Mouse (Mus musculus) hindbrain, postnatal 0 days (tissue): ENCODE measurements around the gene Sp1. TPM values are rescaled to one million over a fixed set of nuclear protein-coding genes. Genes with fewer than 3 reads are reported as not detected.

ENCODE experiments used
- ATAC-seq: fragments of 200-750 bp; cut with Nextera tagmentation; 2 replicates; pipeline ENCODE4 v1.8.0; 2017; ENCODE audit warnings: mild to moderate bottlenecking, moderate TSS enrichment, moderate library complexity
- DNase-seq: peaks from one replicate; pipeline ENCODE4 v3.0.0-alpha.2; 2015; ENCODE audit warnings: low spot score
- H3K27ac ChIP-seq: fragments of 300-500 bp; sonication (generic); 2 replicates; pipeline ENCODE4 v1.5.1; 2014; ENCODE audit warnings: mild to moderate bottlenecking
- H3K27me3 ChIP-seq: fragments of 300-500 bp; sonication (generic); 2 replicates; pipeline ENCODE4 v1.6.1; 2014; ENCODE audit warnings: low read length, mixed read lengths; ENCODE audit not compliant: insufficient read depth
- H3K36me3 ChIP-seq: fragments of 300-500 bp; sonication (generic); 2 replicates; pipeline ENCODE4 v1.6.1; 2014; ENCODE audit warnings: low read length, mixed read lengths; ENCODE audit not compliant: insufficient read depth
- H3K4me1 ChIP-seq: fragments of 300-500 bp; sonication (generic); 2 replicates; pipeline ENCODE4 v1.6.1; 2014; ENCODE audit warnings: antibody characterized with exemption, low read length, mixed read lengths; ENCODE audit not compliant: insufficient read depth
- H3K4me2 ChIP-seq: fragments of 300-500 bp; sonication (generic); 2 replicates; pipeline ENCODE4 v1.6.1; 2014; ENCODE audit warnings: low read depth, mild to moderate bottlenecking, low read length, moderate library complexity, mixed read lengths
- H3K4me3 ChIP-seq: fragments of 300-500 bp; sonication (generic); 2 replicates; pipeline ENCODE4 v1.5.1; 2014; ENCODE audit warnings: low read length
- H3K9ac ChIP-seq: fragments of 300-500 bp; sonication (generic); replicated peaks from 2 replicates; pipeline ENCODE4 v1.6.1; 2014; ENCODE audit warnings: mild to moderate bottlenecking, low read length, moderate library complexity, mixed read lengths
- H3K9me3 ChIP-seq: fragments of 300-500 bp; sonication (generic); 2 replicates; pipeline ENCODE4 v1.6.1; 2016; ENCODE audit warnings: low read length, mixed read lengths
- CTCF ChIP-seq: IDR thresholded peaks from 2 replicates; pipeline ENCODE4 v1.5.1; 2016; ENCODE audit warnings: antibody characterized with exemption, control low read depth, low read depth
- whole genome bisulfite sequencing: fragments of 180-500 bp; shearing (Covaris S2); extraction: QIAGEN DNeasy Blood & Tissue Kit; methylation state at CpG from one replicate; pipeline ENCODE4 v1.1.7; 2014; 5-methylcytosine and 5-hydroxymethylcytosine counted together
- polyA plus RNA-seq: library from polyadenylated mRNA; unstranded; fragments of >200 nt; fragmentation: Nextera tagmentation; extraction: Ambion mirVana; gene quantifications from 2 replicates; pipeline ENCODE4 v1.2.1, GENCODE M21; 2015
- total RNA-seq: library from RNA; depleted of rRNA; stranded (reverse); fragments of >200 nt; gene quantifications from 2 replicates; pipeline ENCODE4 v1.2.3, GENCODE M21; 2014; rRNA removed

Sp1 gene
- total and polyA plus RNA-seq, 2 experiments from 2014 or later, result 3.0 to 26.0 TPM

DNA sequence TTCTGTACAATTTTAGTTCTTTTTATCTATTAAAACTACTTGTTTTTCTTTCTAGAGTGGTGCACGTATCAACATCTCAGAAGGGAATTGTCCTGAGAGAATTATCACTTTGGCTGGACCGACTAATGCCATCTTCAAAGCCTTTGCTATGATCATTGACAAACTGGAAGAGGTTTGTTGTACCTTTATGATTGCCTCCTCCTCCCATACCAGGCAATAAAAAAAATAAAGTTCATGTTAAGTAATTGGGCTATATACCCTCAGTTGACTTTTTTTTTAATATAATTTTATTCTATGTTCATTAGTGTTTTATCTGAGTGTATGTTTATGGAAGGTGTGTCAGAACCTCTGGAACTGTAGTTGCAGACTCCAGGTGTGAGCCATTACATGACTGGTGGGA is 68.6 kb downstream of the Sp1 start:
- H3K4me3 ChIP-seq, result no peak overlapping the region
- H3K36me3 ChIP-seq, result peaks cover 34% of the 10 kb centered on the region

DNA sequence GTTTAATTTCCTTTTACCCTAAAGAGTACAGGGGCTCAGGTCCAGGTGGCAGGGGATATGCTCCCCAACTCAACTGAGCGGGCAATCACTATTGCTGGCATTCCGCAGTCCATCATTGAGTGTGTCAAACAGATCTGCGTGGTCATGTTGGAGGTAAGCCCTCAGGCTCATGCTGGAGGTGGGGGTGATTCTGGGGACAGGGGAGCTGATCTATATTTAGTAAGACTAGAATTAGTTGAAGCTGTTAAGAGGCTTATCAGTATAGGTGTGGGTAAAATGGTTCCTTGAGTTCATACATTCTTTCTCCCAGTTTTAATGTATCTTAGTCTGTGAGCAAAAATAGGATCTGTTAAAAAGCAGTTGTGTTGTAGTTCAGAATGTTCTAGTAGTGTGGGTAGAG is 77.2 kb downstream of the Sp1 start:
- Histone ChIP-seq H3K4me2 (no peak overlapping the region), H3K4me3 (no peak overlapping the region), H3K27me3 (no peaks in the 10 kb centered on the region), H3K36me3 (peaks cover 43% of the 10 kb centered on the region), H3K4me1 (no peaks in the 10 kb centered on the region), H3K27ac (no peak overlapping the region), H3K9ac (no peak overlapping the region), H3K9me3 (no peaks in the 10 kb centered on the region)
- 93% methylated on average over 3 of the region's 3 CpGs for WGBS
- no peak for ATAC-seq
- TF ChIP-seq CTCF, result no peak
- DNase-seq, result no peak

More for the DNA sequence above, 68.6 kb downstream of the Sp1 start:
- Histone ChIP-seq H3K27me3 (no peaks in the 10 kb centered on the region), H3K27ac (no peak overlapping the region), H3K9me3 (no peaks in the 10 kb centered on the region), H3K4me1 (peaks cover 6% of the 10 kb centered on the region; the same call in 1 of the 2 replicates), H3K4me2 (no peak overlapping the region), H3K9ac (no peak overlapping the region)
- no peak for ATAC-seq
- WGBS, result 83% methylated on average over 2 of the region's 2 CpGs
- no peak for TF ChIP-seq CTCF
- DNase-seq, result no peak

DNA sequence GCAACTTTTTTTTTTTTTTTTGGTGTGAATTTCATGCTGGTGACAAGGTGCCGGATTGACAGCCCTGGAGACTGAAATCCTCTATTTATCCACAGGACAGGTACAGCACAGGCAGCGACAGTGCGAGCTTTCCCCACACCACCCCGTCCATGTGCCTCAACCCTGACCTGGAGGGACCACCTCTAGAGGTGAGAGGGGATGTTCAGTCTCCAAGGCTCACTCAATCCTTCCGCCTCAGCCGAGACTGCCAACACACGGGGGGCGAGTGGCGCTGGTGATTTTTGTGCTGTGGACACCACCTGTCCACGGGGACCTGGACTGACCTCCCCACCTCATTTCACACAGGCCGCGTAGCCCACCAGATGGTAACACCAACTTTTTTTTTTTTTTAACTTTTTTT is 79.9 kb downstream of the Sp1 start:
- TF ChIP-seq CTCF, result no peak
- no peaks in the 10 kb centered on the region for H3K4me1 ChIP-seq
- no peaks in the 10 kb centered on the region for H3K9me3 ChIP-seq
- no peak overlapping the region for H3K27ac ChIP-seq
- no peak for ATAC-seq
- H3K27me3 ChIP-seq, result no peaks in the 10 kb centered on the region
- H3K9ac ChIP-seq, result no peak overlapping the region
- DNase-seq, result no peak
- WGBS, result 88% methylated on average over 12 of the region's 12 CpGs
- no peak overlapping the region for H3K4me2 ChIP-seq
- no peak overlapping the region for H3K4me3 ChIP-seq
- H3K36me3 ChIP-seq, result peaks cover 61% of the 10 kb centered on the region

Other genes starting within 250 kb of the Sp1 start
- 49.5 and 61.0 TPM in 2 replicates for gene Zfp740, start 202.9 kb upstream of the Sp1 start, total RNA-seq
- 33.8 and 37.7 TPM in 2 replicates for gene Zfp740, start 202.9 kb upstream of the Sp1 start, polyA plus RNA-seq
- 56.9 and 67.2 TPM in 2 replicates for gene Csad, start 201.4 kb upstream of the Sp1 start, total RNA-seq
- 41.8 and 43.1 TPM in 2 replicates for gene Csad, start 201.4 kb upstream of the Sp1 start, polyA plus RNA-seq
- gene Itgb7, start 174.2 kb upstream of the Sp1 start, total RNA-seq, result 0.40 and 1.2 TPM in 2 replicates
- 1.3 and 2.1 TPM in 2 replicates for gene Itgb7, start 174.2 kb upstream of the Sp1 start, polyA plus RNA-seq
- 8.8 and 11.4 TPM in 2 replicates for gene Rarg, start 148.6 kb upstream of the Sp1 start, total RNA-seq
- gene Rarg, start 148.6 kb upstream of the Sp1 start, polyA plus RNA-seq, result 3.8 and 4.4 TPM in 2 replicates
- gene Gm9918, start 135.6 kb upstream of the Sp1 start, total RNA-seq, result not detected in 2 replicates
- 0.06 TPM in 1 of 2 replicates, not detected in the other for gene Gm9918, start 135.6 kb upstream of the Sp1 start, polyA plus RNA-seq
- gene Mfsd5, start 126.7 kb upstream of the Sp1 start, total RNA-seq, result 50.7 and 52.3 TPM in 2 replicates
- gene Mfsd5, start 126.7 kb upstream of the Sp1 start, polyA plus RNA-seq, result 67.9 and 68.3 TPM in 2 replicates
- 5.3 and 7.3 TPM in 2 replicates for gene Espl1, start 109.9 kb upstream of the Sp1 start, total RNA-seq
- 2.3 and 3.8 TPM in 2 replicates for gene Espl1, start 109.9 kb upstream of the Sp1 start, polyA plus RNA-seq
- gene Pfdn5, start 80.0 kb upstream of the Sp1 start, total RNA-seq, result 119 and 139 TPM in 2 replicates
- gene Pfdn5, start 80.0 kb upstream of the Sp1 start, polyA plus RNA-seq, result 531 and 540 TPM in 2 replicates
- gene Myg1, start 74.4 kb upstream of the Sp1 start, total RNA-seq, result 56.5 and 58.0 TPM in 2 replicates
- gene Myg1, start 74.4 kb upstream of the Sp1 start, polyA plus RNA-seq, result 78.8 and 79.8 TPM in 2 replicates
- 19.4 and 25.4 TPM in 2 replicates for gene Aaas, start 55.4 kb upstream of the Sp1 start, total RNA-seq
- gene Aaas, start 55.4 kb upstream of the Sp1 start, polyA plus RNA-seq, result 31.4 and 36.4 TPM in 2 replicates
- gene Sp7, start 39.0 kb upstream of the Sp1 start, total RNA-seq, result 0.11 and 0.31 TPM in 2 replicates
- gene Sp7, start 39.0 kb upstream of the Sp1 start, polyA plus RNA-seq, result 0.38 and 0.40 TPM in 2 replicates
- gene Amhr2, start 39.2 kb downstream of the Sp1 start, total RNA-seq, result 0.16 TPM in 1 of 2 replicates, not detected in the other
- gene Amhr2, start 39.2 kb downstream of the Sp1 start, polyA plus RNA-seq, result 0.36 and 0.62 TPM in 2 replicates
- 27.4 and 28.0 TPM in 2 replicates for gene Prr13, start 52.9 kb downstream of the Sp1 start, total RNA-seq
- gene Prr13, start 52.9 kb downstream of the Sp1 start, polyA plus RNA-seq, result 90.4 and 95.1 TPM in 2 replicates
- 151 and 157 TPM in 2 replicates for gene Pcbp2, start 64.4 kb downstream of the Sp1 start, total RNA-seq
- gene Pcbp2, start 64.4 kb downstream of the Sp1 start, polyA plus RNA-seq, result 104 TPM in 2 replicates
- gene Gm10337, start 97.6 kb downstream of the Sp1 start, total RNA-seq, result not detected in 2 replicates
- gene Gm10337, start 97.6 kb downstream of the Sp1 start, polyA plus RNA-seq, result 2.7 and 7.3 TPM in 2 replicates
- 68.2 and 86.1 TPM in 2 replicates for gene Map3k12, start 110.9 kb downstream of the Sp1 start, total RNA-seq
- 41.2 and 42.0 TPM in 2 replicates for gene Map3k12, start 110.9 kb downstream of the Sp1 start, polyA plus RNA-seq
- 69.9 and 91.1 TPM in 2 replicates for gene Tarbp2, start 112.0 kb downstream of the Sp1 start, total RNA-seq
- gene Tarbp2, start 112.0 kb downstream of the Sp1 start, polyA plus RNA-seq, result 97.2 and 99.5 TPM in 2 replicates
- 4.6 and 13.9 TPM in 2 replicates for gene Npff, start 118.8 kb downstream of the Sp1 start, total RNA-seq
- 3.1 and 5.4 TPM in 2 replicates for gene Npff, start 118.8 kb downstream of the Sp1 start, polyA plus RNA-seq
- gene Gm28047, start 218.9 kb downstream of the Sp1 start, total RNA-seq, result not detected in 2 replicates
- gene Gm28047, start 218.9 kb downstream of the Sp1 start, polyA plus RNA-seq, result 1.1 TPM in 1 of 2 replicates, not detected in the other
- gene Atf7, start 219.3 kb downstream of the Sp1 start, total RNA-seq, result 8.6 and 15.0 TPM in 2 replicates
- gene Atf7, start 219.3 kb downstream of the Sp1 start, polyA plus RNA-seq, result 12.5 and 13.5 TPM in 2 replicates